Mouse (Mus musculus) c-Kit-positive CD71-positive TER-119-negative erythroid progenitor cells, embryonic 14.5 days (primary cell): Measurements from ENCODE around the gene Gm20388.
"Not testable (repeated sequence)": the region's sequence is repeated elsewhere in the genome, so short reads cannot be mapped to it uniquely, and the experiment has no call there.

Source experiments
- DNase-seq: peaks from one replicate; pipeline ENCODE4 v3.0.0-alpha.2; 2013; ENCODE audit warnings: low read depth

Gene Gm20388

GRCm38 (mm10) chr8:120336909-120337555 lies 426.4 kb downstream of the Gm20388 start:
- DNase-seq = no peak

GRCm38 (mm10) chr8:120337627-120338026 lies 427.0 kb downstream of the Gm20388 start:
- no peak for DNase-seq

GRCm38 (mm10) chr8:120338678-120339077 lies 428.0 kb downstream of the Gm20388 start:
- DNase-seq = no peak

- DNase-seq = no peak
Measured at GRCm38 (mm10) chr8:120339743-120340142, 429.1 kb downstream of the Gm20388 start.

GRCm38 (mm10) chr8:120341124-120341523 lies 430.5 kb downstream of the Gm20388 start:
- DNase-seq = no peak

- DNase-seq = no peak
Measured at GRCm38 (mm10) chr8:120342847-120343548, 432.4 kb downstream of the Gm20388 start.

- DNase-seq = no peak
Measured at GRCm38 (mm10) chr8:120343582-120343981, 432.9 kb downstream of the Gm20388 start.

GRCm38 (mm10) chr8:120344166-120344565 lies 433.5 kb downstream of the Gm20388 start:
- no peak for DNase-seq

- DNase-seq = no peak
Measured at GRCm38 (mm10) chr8:120344583-120344982, 433.9 kb downstream of the Gm20388 start.

GRCm38 (mm10) chr8:120347734-120348341 lies 437.2 kb downstream of the Gm20388 start:
- no peak for DNase-seq

- DNase-seq = no peak
Measured at GRCm38 (mm10) chr8:120348922-120349321, 438.3 kb downstream of the Gm20388 start.

GRCm38 (mm10) chr8:120351332-120352071 lies 440.9 kb downstream of the Gm20388 start:
- DNase-seq = no peak

- no peak for DNase-seq
Measured at GRCm38 (mm10) chr8:120352096-120352495, 441.5 kb downstream of the Gm20388 start.

- DNase-seq = no peak
Measured at GRCm38 (mm10) chr8:120356067-120356466, 445.4 kb downstream of the Gm20388 start.

GRCm38 (mm10) chr8:120357504-120357903 lies 446.9 kb downstream of the Gm20388 start:
- no peak for DNase-seq

GRCm38 (mm10) chr8:120361301-120361700 lies 450.7 kb downstream of the Gm20388 start:
- no peak for DNase-seq

- peak; percentile 42 for DNase-seq
Measured at GRCm38 (mm10) chr8:120363552-120364071, 453.0 kb downstream of the Gm20388 start.

GRCm38 (mm10) chr8:120364093-120364725 lies 453.6 kb downstream of the Gm20388 start:
- DNase-seq = no peak

GRCm38 (mm10) chr8:120366840-120367239 lies 456.2 kb downstream of the Gm20388 start:
- DNase-seq = no peak

- DNase-seq = not testable (repeated sequence)
Measured at GRCm38 (mm10) chr8:120368191-120368590, 457.6 kb downstream of the Gm20388 start.

- DNase-seq = peak; percentile 83
Measured at GRCm38 (mm10) chr8:120368814-120369649, 458.4 kb downstream of the Gm20388 start.
